Mouse (Mus musculus): ENCODE measurements at regions not wholly inside any gene's neighbourhood (a gene's known extent, or its start where the extent isn't known, plus 50 kb on each side); places are given as distances from the start of the nearest gene placed in this dataset.

- DNase-seq: no peak
These were observed 742.7 kb upstream of the Zeb2 start for GRCm38 (mm10) chr2:45859901-45860331.

DNA sequence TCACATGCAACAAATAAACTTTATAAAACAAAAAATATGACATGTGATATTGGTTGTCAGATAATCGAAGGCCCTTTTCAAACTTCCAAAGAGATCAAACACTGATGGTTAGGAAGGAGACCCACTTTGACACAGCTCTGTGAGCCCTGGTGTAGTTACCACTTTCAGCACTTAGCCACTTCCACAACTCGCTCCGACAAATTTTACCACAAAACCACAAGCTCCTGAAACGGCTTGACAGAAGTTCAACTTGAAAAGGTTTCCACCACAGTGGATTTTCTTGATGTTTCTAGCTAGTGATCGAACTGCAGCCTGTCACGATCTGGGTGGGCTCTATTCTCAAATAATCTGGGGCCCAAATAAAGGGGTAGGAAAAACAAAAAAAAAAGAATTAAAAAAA lies 742.2 kb upstream of the Zeb2 start:
- no peak for DNase-seq

DNA sequence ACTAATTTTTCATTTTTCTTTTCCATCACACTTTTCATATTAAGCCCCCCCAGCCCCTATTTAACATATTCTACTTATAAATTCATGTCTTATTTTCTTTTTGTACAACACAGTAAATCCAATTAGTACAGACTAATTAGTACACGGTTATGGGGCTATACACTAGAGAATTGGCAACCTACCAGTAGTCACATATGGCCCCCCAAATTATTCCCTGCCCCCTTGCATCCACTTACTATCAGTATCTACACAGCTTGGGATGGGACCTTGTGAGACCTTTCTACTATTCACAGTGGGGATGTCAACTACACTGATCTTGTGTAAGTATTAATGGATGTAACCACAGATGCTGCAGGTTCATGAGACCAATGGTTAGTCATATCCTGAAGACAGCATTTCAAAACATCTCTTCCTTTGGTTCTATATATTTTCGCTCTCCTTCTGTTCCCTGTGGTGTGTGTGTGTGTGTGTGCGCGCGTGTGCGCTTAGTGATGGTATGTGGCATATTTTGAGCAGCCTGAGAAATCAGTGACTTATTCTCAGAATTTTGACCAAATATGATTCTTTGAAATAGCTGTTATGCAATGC lies 732.9 kb upstream of the Zeb2 start:
- no peak for DNase-seq

GRCm38 (mm10) chr2:45840389-45840788 lies 723.2 kb upstream of the Zeb2 start:
- DNase-seq: no peak

DNA sequence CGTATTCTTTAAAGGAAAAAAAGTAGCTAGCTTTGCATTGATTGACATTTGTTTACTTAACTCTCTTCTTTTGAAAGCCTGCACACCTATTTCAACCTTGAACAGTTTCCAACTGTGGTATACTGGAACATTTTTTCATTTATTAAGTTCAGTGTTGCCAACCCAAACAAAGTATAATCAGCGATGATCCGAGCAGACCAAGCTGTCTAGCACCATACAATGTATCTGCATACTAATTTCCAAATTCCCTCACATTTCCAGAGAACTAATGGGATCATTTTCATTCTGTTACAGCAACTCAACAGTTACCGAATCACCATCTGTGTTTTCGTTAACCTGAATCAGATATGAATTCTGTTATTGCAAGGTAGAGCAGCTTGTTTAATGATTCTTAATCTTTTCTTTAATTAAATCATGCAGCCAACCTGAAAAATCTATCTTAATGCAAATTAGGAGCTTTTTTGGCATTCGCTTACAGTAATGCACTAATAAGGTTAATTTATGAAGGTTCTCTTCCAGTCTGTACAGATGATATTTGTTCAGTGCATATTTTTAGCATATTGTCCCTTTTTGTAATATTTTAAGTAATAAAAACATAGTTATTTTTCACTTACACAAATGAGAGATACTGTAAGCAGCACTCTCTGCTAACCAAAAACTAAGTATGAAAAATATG lies 719.5 kb upstream of the Zeb2 start:
- DNase-seq: no peak

GRCm38 (mm10) chr2:45817945-45818719 lies 700.9 kb upstream of the Zeb2 start:
- DNase-seq: peak; percentile 5

GRCm38 (mm10) chr2:45814741-45815140 lies 697.5 kb upstream of the Zeb2 start:
- no peak for DNase-seq

DNA sequence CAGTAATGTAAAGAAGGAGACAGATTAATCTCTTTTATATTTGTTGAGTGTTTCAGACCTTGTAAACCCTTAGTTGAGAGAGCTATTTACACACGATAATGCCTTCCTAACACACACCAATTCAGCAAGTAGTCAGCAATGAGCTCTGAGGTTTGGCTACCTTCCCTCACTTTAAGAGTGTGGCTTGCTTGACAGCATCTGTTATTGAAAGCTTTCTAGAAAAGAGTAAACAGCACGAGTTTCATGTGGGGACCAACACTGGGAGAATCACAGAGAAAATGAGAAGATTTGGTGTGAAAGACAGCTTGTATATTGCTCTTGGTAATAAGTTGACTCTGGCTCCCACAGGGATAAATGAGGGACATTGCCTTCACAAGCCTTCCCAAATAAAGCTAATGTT lies 688.1 kb upstream of the Zeb2 start:
- DNase-seq: no peak

DNA sequence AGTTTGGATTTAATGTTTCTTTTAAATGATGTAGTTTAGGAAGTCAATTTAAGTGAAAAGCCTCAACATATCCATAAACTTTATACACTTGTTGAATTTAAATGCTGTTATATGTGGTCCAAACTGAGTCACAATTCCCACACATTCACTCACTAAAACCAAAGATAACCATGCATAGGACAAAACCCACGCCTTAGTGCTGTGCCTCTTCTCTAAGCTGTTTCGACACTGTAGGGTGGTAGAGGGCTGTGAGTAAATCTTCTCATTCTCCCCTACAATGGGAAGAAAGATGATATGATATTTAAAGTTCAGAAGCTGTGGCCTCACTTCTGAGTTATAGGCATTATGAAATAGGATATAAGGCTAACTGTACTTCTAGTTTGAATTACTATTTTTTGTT lies 682.9 kb upstream of the Zeb2 start:
- no peak for DNase-seq

- no peak for DNase-seq
These were observed 676.4 kb upstream of the Zeb2 start for GRCm38 (mm10) chr2:45793561-45793960.

- no peak for DNase-seq
These were observed 672.5 kb upstream of the Zeb2 start for GRCm38 (mm10) chr2:45789739-45790138.

DNA sequence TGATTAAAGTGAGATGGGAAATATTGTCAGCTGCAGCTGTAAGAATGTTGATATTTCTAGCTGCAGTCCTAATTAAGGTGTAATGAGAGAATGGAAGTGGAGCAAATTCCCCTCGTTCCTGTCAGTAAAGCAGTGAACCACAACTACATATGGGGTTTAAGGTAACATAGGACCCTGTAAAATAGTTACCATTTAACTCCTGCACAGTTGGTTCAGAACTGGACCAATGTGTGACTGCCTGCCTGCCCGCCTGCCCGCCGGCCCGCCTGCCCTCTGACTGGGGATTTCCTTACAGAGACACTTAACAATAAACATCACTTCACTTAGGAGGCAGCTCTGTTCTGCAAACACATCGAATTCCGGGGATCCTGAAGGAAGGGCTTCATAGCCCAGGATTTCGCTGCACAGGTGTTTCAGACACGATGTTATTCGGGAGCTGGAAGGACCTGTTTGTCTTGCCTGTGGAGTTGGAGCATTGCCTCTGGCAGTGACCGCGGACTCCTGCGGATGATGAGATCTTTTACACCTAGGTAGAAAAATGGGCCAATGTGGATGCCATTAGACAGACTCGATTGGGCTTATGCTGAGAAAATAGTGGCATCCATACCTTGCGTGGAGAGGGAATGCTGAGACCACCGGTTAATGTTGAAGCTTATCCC lies 670.7 kb upstream of the Zeb2 start:
- no peak for DNase-seq

DNA sequence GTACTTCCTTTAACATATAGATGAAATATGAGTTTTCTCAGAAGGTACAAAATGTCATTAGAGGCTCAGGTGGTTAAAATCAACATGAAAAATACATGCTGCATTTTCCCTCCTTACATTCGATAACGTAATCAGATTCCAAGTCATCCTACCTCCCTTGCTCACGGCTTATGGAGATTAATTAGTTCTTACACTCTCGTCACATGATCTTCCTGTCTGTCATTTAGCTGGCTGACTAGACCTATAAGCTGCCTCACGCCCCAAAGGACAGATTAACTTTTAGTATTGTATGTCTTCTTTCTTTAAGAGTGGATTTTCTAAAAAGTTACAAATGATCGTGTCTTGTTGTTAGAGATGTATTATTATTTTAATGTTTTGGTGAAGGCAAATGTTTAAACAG lies 669.6 kb upstream of the Zeb2 start:
- DNase-seq: no peak

GRCm38 (mm10) chr2:45785684-45786083 lies 668.5 kb upstream of the Zeb2 start:
- DNase-seq: no peak

DNA sequence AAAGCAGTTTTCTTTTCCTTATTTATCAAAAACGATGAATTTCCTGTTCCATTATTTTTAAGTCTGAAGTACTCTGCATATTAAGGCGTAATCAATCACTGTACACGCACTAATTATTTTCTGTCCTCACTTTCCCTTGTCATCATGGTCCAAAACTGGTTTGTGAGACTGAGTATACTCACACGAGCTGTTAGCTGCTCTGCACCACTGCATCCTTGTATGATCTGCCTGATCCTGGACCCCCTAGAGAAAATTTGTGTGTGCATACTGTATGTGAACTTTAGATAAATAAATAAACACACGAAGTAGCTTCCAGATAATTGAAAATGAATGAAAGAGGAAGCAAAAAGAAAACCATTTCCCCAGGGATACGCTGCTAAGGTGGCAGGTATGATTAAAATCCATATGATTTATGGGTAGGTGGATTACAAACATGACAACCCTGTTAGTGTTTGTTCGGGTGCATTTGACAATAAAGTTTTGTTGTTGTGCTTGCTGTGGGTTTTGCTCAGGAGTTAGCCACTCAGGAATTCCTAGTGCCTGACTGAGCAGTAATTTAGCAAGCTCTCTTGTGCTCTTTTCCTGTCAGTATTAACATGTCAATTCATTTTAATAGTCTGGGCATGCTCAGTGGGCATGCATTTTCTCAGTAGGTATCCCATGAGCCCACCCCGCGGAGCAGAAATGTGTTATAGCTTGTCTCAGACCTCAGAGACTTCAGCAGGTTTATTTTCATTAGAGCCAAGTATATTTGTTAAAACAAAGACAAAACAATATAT lies 666.6 kb upstream of the Zeb2 start:
- no peak for DNase-seq

GRCm38 (mm10) chr2:45777466-45777865 lies 660.3 kb upstream of the Zeb2 start:
- no peak for DNase-seq

DNA sequence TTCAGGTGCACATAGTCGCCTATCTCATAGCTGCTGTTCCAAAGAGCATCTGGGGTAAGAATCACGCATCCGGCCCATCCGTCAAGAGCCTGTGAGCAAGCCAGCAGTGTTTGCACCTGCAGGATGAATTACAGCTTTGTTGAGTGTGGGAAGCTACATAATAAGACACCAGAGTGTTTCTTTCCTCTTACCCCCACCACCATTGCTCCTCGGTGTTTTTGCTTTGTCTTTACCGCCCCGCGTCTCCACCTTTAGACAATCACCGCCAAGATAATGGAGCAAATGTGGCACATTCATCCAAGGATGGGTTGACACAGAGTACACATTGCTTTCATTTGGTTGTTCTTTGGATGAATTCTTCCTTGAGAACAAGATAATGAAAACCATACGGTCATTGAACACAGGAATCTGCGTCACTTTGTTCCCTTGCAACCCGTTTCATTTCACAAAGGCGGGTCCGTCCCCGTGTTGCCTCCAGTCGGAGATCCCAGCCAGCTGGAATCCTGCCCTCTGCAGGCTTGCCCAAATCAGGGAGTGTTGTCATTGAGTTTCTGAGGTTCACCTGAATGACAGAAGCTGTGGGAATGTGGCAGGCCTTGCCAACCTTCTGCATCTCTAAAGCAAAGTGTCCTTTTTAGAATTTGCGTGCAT lies 659.4 kb upstream of the Zeb2 start:
- DNase-seq: peak; percentile 69

DNA sequence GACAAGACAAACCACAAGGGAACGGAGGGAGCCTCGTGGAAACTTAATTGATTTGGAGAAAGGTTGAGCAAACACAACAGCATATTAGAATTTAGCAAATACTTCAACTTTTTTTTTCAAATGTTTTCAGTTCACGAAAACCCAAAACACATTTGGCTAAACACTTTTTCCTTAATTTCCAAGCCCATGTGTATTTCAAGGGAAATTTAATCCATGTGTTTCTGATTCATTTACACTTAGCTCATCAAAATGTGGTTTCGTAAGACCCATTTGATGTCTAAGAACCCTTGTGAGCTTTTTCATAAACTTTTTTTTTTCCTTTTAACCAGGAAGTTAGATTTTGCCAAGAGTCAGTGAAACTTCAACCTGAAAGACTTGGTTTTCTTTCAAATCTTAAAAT lies 658.5 kb upstream of the Zeb2 start:
- DNase-seq: no peak

DNA sequence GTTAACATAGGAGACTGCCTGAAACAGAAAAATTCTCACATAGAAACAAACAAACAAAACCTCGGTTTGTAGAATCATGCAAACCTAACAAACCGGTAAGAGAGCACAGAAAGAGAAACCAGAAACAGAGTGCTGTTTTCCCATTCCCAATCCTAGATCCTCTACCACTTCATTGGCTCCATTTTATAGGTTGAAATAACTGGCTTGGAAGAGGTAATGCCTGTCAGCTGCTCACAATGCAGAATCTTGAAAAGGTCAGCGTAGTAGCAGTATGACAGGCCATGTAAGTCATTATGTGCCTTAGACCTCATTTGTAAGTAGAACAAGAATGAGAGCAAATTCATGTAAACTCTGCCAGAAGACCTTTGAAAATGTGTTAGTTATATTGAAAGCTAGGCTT lies 657.2 kb upstream of the Zeb2 start:
- DNase-seq: no peak

GRCm38 (mm10) chr2:45757176-45757575 lies 640.0 kb upstream of the Zeb2 start:
- DNase-seq: no peak

- DNase-seq: no peak
These were observed 639.2 kb upstream of the Zeb2 start for GRCm38 (mm10) chr2:45756395-45756794.

DNA sequence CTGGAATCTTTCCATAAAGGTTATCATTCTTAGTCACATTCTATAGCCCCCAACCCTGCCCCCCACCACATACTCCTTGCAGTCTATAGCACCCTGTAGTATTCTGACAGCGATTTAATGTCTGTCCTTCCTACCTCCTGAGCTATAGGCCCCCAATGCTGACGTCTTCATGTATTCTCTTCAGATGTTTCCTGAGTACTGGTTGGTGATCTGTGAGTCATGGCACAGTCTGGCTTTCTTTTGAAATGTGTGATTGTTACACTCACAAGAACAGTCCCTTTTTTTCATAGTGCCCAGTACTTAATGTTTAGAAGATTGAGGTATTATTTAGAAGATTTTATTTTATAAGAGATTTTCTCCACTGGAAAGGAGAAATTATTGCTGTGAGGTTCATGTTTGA lies 634.6 kb upstream of the Zeb2 start:
- DNase-seq: no peak
